ENCODE assay signal across 8 mouse cellular contexts in the genomic region with DNA sequence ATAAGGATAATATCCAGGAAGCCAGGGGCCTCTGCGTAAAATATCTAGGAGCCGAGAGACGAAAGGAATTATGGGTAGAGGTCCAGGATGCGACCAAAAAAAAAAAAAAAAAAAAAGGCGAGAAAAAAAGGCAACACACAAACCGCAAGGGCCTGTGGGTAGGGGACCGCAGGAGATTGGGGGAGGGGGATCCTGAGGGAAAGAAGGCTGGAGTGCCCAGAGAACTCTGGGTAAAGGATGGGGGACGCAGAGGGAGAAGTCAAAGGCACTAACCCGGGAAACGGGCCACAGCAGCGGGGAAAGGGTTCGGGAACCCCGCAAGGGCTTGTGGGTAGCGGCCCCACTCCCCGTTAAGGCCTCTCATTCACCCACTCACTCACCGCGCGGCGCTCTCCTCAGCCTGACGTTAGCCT. TPM values are rescaled to one million over a fixed set of nuclear protein-coding genes. Genes with fewer than 3 reads are reported as not detected.
DNase-seq lines count a peak whose midpoint lies in the region; ATAC-seq and TF ChIP-seq lines count a peak whose summit lies in the region.

No protein-coding gene starts in this region.

- TF ChIP-seq POLR2A in thymus, adult 2 months (IDR thresholded peaks at IDR 0.05; ENCODE audit: control insufficient read depth, extremely low read depth, insufficient read depth, low read length, poor library complexity), result no peak

- peaks cover 19% of the 10 kb centered on the region for H3K36me3 ChIP-seq in thymus, adult 2 months (ENCODE audit: control insufficient read depth, insufficient read depth, low read length)
- H3K36me3 ChIP-seq in hindbrain, embryonic 11.5 days (ENCODE audit: control insufficient read depth, insufficient read depth, low read length), result peaks cover 3% of the 10 kb centered on the region; the same call in 1 of the 2 replicates

- intact Hi-C loops in gastrocnemius, postnatal 14 days (cut with DNase I; ENCODE audit: low total_unique reads), result no loop called here

- 0 out of 2 replicates have a peak, but pooled peaks have one; percentile 5 for TF ChIP-seq CTCF in thymus, adult 2 months (IDR thresholded peaks at IDR 0.05; ENCODE audit: borderline replicate concordance, control insufficient read depth, extremely low read depth, insufficient read depth, low read length, poor library complexity)

- peak; percentile 70 for DNase-seq in gastrocnemius, postnatal 14 days
- no peak for DNase-seq in gastrocnemius, postnatal 25 days
- no peak for DNase-seq in thymus, adult 2 months
- no peak for DNase-seq in thymus, postnatal 0 days (ENCODE audit: low spot score)
- DNase-seq in hindbrain, embryonic 11.5 days (ENCODE audit: low spot score), result peak; percentile 87
- DNase-seq in spleen, postnatal 36 days (ENCODE audit: low spot score in 2 of 2), result no peak
- no peak for DNase-seq in layer of hippocampus, postnatal 25 days (ENCODE audit: extremely low spot score in 1 of 2, low spot score in 1 of 2)

- H3K27ac ChIP-seq in thymus, adult 2 months (ENCODE audit: control insufficient read depth, insufficient read depth, low read length), result peak overlapping the region; percentile 76
- peak overlapping the region; percentile 99 for H3K27ac ChIP-seq in hindbrain, embryonic 11.5 days (ENCODE audit: low read depth, low read length)

- no peaks in the 10 kb centered on the region for H3K9me3 ChIP-seq in hindbrain, embryonic 11.5 days (ENCODE audit: control insufficient read depth, low read length)

- H3K27me3 ChIP-seq in thymus, adult 2 months (ENCODE audit: control insufficient read depth, insufficient read depth, low read length), result no peaks in the 10 kb centered on the region
- no peaks in the 10 kb centered on the region for H3K27me3 ChIP-seq in hindbrain, embryonic 11.5 days (ENCODE audit: control insufficient read depth, insufficient read depth, low read length)

- H3K4me1 ChIP-seq in thymus, adult 2 months (replicated peaks; ENCODE audit: control insufficient read depth, insufficient read depth, low read length), result peaks cover 10% of the 10 kb centered on the region
- H3K4me1 ChIP-seq in hindbrain, embryonic 11.5 days (replicated peaks; ENCODE audit: control insufficient read depth, insufficient read depth, low read length), result 0 out of 2 replicates have a peak, but pooled peaks cover 3% of the 10 kb centered on the region

- peak overlapping the region; percentile 55 for H3K4me3 ChIP-seq in thymus, adult 2 months (ENCODE audit: control insufficient read depth, insufficient read depth, low read length)
- H3K4me3 ChIP-seq in hindbrain, embryonic 11.5 days (ENCODE audit: low read depth, low read length), result peak overlapping the region; percentile 89

- peak; percentile 82 for ATAC-seq in hindbrain, embryonic 11.5 days (ENCODE audit: low FRiP score)
- ATAC-seq in megakaryocyte-erythroid progenitor cell, adult 5-6 weeks (replicated peaks; ENCODE audit: low FRiP score, low TSS enrichment, poor library complexity, severe bottlenecking), result peak; percentile 71

- peak overlapping the region; percentile 93 for H3K9ac ChIP-seq in hindbrain, embryonic 11.5 days (ENCODE audit: low read depth, low read length)

- peak overlapping the region; percentile 94 for H3K4me2 ChIP-seq in hindbrain, embryonic 11.5 days (replicated peaks; ENCODE audit: low read depth, low read length)

- WGBS in thymus, adult 2 months, result 0% methylated on average over 20 of the region's 20 CpGs
- WGBS in hindbrain, embryonic 11.5 days, result under 1% methylated on average over 19 of the region's 20 CpGs

RNA-seq across cellular contexts. Expression of gene Snrnp70, which starts 0.4 kb away (rescaled TPM):
- total RNA-seq in gastrocnemius, postnatal 14 days (2021), result 10 to 100 TPM; 90.1 to 93.1 TPM
- 10 to 100 TPM; 76.1 to 78.0 TPM for total RNA-seq in gastrocnemius, postnatal 25 days (2021)
- polyA plus RNA-seq in thymus, adult 2 months (2012; rRNA removed), result 693 and 725 TPM in 2 replicates
- polyA plus RNA-seq in thymus, postnatal 0 days (2015; fragmentation: Nextera tagmentation; extraction: Ambion mirVana), result 198 and 222 TPM in 2 replicates
- polyA plus RNA-seq in hindbrain, embryonic 11.5 days (2014; fragmentation: Nextera tagmentation; extraction: Ambion mirVana), result 76.5 and 114 TPM in 2 replicates
- total RNA-seq in megakaryocyte-erythroid progenitor cell, adult 5-6 weeks (2014; fragmentation: Nextera tagmentation), result 350 and 415 TPM in 2 replicates
- 478 and 585 TPM in 2 replicates for total RNA-seq in megakaryocyte-erythroid progenitor cell, adult 5-6 weeks (2017)
- total RNA-seq in layer of hippocampus, postnatal 25 days (2021), result 100 to 1,000 TPM; 288 to 443 TPM

RNA-seq across cellular contexts. Expression of gene Kcna7, which starts 10.3 kb away (rescaled TPM):
- 10 to 100 TPM; 39.6 to 44.1 TPM for total RNA-seq in gastrocnemius, postnatal 14 days (2021)
- 100 to 1,000 TPM in 1 of 2 experiments, 10 to 100 TPM in 1; 73.7 to 107 TPM for total RNA-seq in gastrocnemius, postnatal 25 days (2021)
- 0.68 and 1.1 TPM in 2 replicates for polyA plus RNA-seq in thymus, adult 2 months (2012; rRNA removed)
- polyA plus RNA-seq in thymus, postnatal 0 days (2015; fragmentation: Nextera tagmentation; extraction: Ambion mirVana), result 0.14 and 0.34 TPM in 2 replicates
- 0.11 TPM in 1 of 2 replicates, not detected in the other for polyA plus RNA-seq in hindbrain, embryonic 11.5 days (2014; fragmentation: Nextera tagmentation; extraction: Ambion mirVana)
- total RNA-seq in megakaryocyte-erythroid progenitor cell, adult 5-6 weeks (2014; fragmentation: Nextera tagmentation), result not detected in 2 replicates
- total RNA-seq in megakaryocyte-erythroid progenitor cell, adult 5-6 weeks (2017), result not detected in 2 replicates
- not detected for total RNA-seq in layer of hippocampus, postnatal 25 days (2021)

RNA-seq across cellular contexts. Expression of gene Ntf5, which starts 18.4 kb away (rescaled TPM):
- 1 to 10 TPM; 2.3 to 2.6 TPM for total RNA-seq in gastrocnemius, postnatal 14 days (2021)
- total RNA-seq in gastrocnemius, postnatal 25 days (2021), result 1 to 10 TPM; 3.9 to 6.6 TPM
- polyA plus RNA-seq in thymus, adult 2 months (2012; rRNA removed), result 2.1 and 3.0 TPM in 2 replicates
- polyA plus RNA-seq in thymus, postnatal 0 days (2015; fragmentation: Nextera tagmentation; extraction: Ambion mirVana), result 3.9 and 4.2 TPM in 2 replicates
- 0.99 and 1.2 TPM in 2 replicates for polyA plus RNA-seq in hindbrain, embryonic 11.5 days (2014; fragmentation: Nextera tagmentation; extraction: Ambion mirVana)
- total RNA-seq in megakaryocyte-erythroid progenitor cell, adult 5-6 weeks (2014; fragmentation: Nextera tagmentation), result not detected in 2 replicates
- total RNA-seq in megakaryocyte-erythroid progenitor cell, adult 5-6 weeks (2017), result not detected in 2 replicates
- under 1 TPM in 1 of 2 experiments, not detected in 1; 0.22 TPM for total RNA-seq in layer of hippocampus, postnatal 25 days (2021)

RNA-seq across cellular contexts. Expression of gene Lin7b, which starts 24.8 kb away (rescaled TPM):
- 1 to 10 TPM in 1 of 2 experiments, under 1 TPM in 1; 0.49 to 1.6 TPM for total RNA-seq in gastrocnemius, postnatal 14 days (2021)
- under 1 TPM in 1 of 2 experiments, not detected in 1; 0.67 TPM for total RNA-seq in gastrocnemius, postnatal 25 days (2021)
- polyA plus RNA-seq in thymus, adult 2 months (2012; rRNA removed), result 0.65 and 1.0 TPM in 2 replicates
- polyA plus RNA-seq in thymus, postnatal 0 days (2015; fragmentation: Nextera tagmentation; extraction: Ambion mirVana), result 0.49 and 0.79 TPM in 2 replicates
- polyA plus RNA-seq in hindbrain, embryonic 11.5 days (2014; fragmentation: Nextera tagmentation; extraction: Ambion mirVana), result 0.92 and 1.7 TPM in 2 replicates
- 2.4 and 2.6 TPM in 2 replicates for total RNA-seq in megakaryocyte-erythroid progenitor cell, adult 5-6 weeks (2014; fragmentation: Nextera tagmentation)
- total RNA-seq in megakaryocyte-erythroid progenitor cell, adult 5-6 weeks (2017), result not detected in 2 replicates
- total RNA-seq in layer of hippocampus, postnatal 25 days (2021), result 100 to 1,000 TPM; 151 to 155 TPM

RNA-seq across cellular contexts. Expression of gene Lhb, which starts 25.5 kb away (rescaled TPM):
- under 1 TPM in 1 of 2 experiments, not detected in 1; 0.35 TPM for total RNA-seq in gastrocnemius, postnatal 14 days (2021)
- total RNA-seq in gastrocnemius, postnatal 25 days (2021), result 1 to 10 TPM in 1 of 2 experiments, not detected in 1; 1.6 TPM
- 0.80 and 0.96 TPM in 2 replicates for polyA plus RNA-seq in thymus, adult 2 months (2012; rRNA removed)
- polyA plus RNA-seq in thymus, postnatal 0 days (2015; fragmentation: Nextera tagmentation; extraction: Ambion mirVana), result not detected in 2 replicates
- polyA plus RNA-seq in hindbrain, embryonic 11.5 days (2014; fragmentation: Nextera tagmentation; extraction: Ambion mirVana), result 0.47 TPM in 1 of 2 replicates, not detected in the other
- not detected in 2 replicates for total RNA-seq in megakaryocyte-erythroid progenitor cell, adult 5-6 weeks (2014; fragmentation: Nextera tagmentation)
- not detected in 2 replicates for total RNA-seq in megakaryocyte-erythroid progenitor cell, adult 5-6 weeks (2017)
- total RNA-seq in layer of hippocampus, postnatal 25 days (2021), result under 1 TPM in 1 of 2 experiments, not detected in 1; 0.57 TPM

Comparison
In these comparisons a context has a peak if more than half of its experiments do, and no peak if none do; other contexts are left out.
1. DNase-seq: peak in gastrocnemius, postnatal 14 days (single experiment) and hindbrain, embryonic 11.5 days (single experiment); none in gastrocnemius, postnatal 25 days (single experiment), thymus, adult 2 months (single experiment), thymus, postnatal 0 days (single experiment), spleen, postnatal 36 days (0 of 2) and layer of hippocampus, postnatal 25 days (0 of 2).
2. RNA of gene Kcna7, which starts 10.3 kb away (total RNA-seq): 73.7 to 107 TPM in gastrocnemius, postnatal 25 days and 39.6 to 44.1 TPM in gastrocnemius, postnatal 14 days; not detected in layer of hippocampus, postnatal 25 days and not detected in megakaryocyte-erythroid progenitor cell, adult 5-6 weeks; every median in the first group is over 10 times any median in the second.